Mouse (Mus musculus) midbrain, embryonic 10.5 days (tissue): Measurements from ENCODE around the gene Ankrd65. TPM values are rescaled to one million over a fixed set of nuclear protein-coding genes. Genes with fewer than 3 reads are reported as not detected.
"Not testable (repeated sequence)": the region's sequence is repeated elsewhere in the genome, so short reads cannot be mapped to it uniquely, and the experiment has no call there.

ENCODE experiments used
- DNase-seq: peaks from one replicate; pipeline ENCODE4 v3.0.0-alpha.2; 2017; ENCODE audit warnings: low spot score
- H3K27ac ChIP-seq: fragments of 300-500 bp; sonication (generic); replicated peaks from 2 replicates; pipeline ENCODE4 v1.5.1; 2016; ENCODE audit warnings: mild to moderate bottlenecking
- H3K27me3 ChIP-seq: fragments of 300-500 bp; sonication (generic); 2 replicates; pipeline ENCODE4 v1.6.1; 2016; ENCODE audit warnings: low read depth, mild to moderate bottlenecking; ENCODE audit not compliant: poor library complexity, severe bottlenecking
- H3K36me3 ChIP-seq: fragments of 300-500 bp; sonication (generic); 2 replicates; pipeline ENCODE4 v1.6.1; 2016; ENCODE audit warnings: mild to moderate bottlenecking, moderate library complexity
- H3K4me1 ChIP-seq: fragments of 300-500 bp; sonication (generic); 2 replicates; pipeline ENCODE4 v1.6.1; 2016
- H3K4me3 ChIP-seq: fragments of 300-500 bp; sonication (generic); 2 replicates; pipeline ENCODE4 v1.5.1; 2016; ENCODE audit warnings: mild to moderate bottlenecking, moderate library complexity
- H3K9me3 ChIP-seq: fragments of 300-500 bp; sonication (generic); replicated peaks from 2 replicates; pipeline ENCODE4 v1.6.1; 2016; ENCODE audit warnings: mild to moderate bottlenecking
- WGBS: fragments of 180-500 bp; shearing (Covaris S2); methylation state at CpG from one replicate; pipeline ENCODE4 v1.1.7; 2016; 5-methylcytosine and 5-hydroxymethylcytosine counted together
- polyA plus RNA-seq: library from polyadenylated mRNA; unstranded; fragments of >200 nt; fragmentation: Nextera tagmentation; extraction: Ambion mirVana; gene quantifications from 2 replicates; pipeline ENCODE4 v1.2.1, GENCODE M21; 2016

Gene Ankrd65
- not detected in 2 replicates for polyA plus RNA-seq

DNA sequence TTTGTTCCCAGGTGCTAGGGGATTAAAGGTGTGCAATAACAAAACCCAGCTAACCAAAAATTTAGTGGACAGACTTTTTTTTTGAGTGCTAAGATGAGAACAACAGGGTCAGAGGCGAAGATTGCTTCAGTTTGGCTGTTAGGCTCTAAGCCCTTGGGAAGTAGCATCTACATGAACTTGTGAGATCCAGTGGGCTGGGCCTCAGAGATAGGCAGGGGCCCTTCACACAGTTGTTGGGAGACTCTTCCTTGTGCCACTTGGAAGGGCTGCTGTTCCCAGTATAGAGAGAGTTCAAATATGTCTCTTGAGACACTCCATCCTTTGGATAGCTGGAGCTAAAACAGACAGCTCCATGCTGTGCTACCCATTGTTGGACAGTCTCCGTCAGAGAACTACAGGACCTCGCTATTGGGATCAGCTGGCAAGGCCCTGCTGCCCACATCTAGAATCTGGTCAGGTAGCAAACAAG lies at the start of gene Ankrd65:
TSS of gene Ankrd65 (plus strand) at position 419 of the 469 bp plus-strand sequence.
- DNase-seq = no peak
- no peaks in the 10 kb centered on the region for H3K9me3 ChIP-seq
- peaks cover 22% of the 10 kb centered on the region for H3K27me3 ChIP-seq
- peaks cover 6% of the 10 kb centered on the region for H3K4me1 ChIP-seq
- no peak within 1 kb of the TSS for H3K27ac ChIP-seq
- whole genome bisulfite sequencing = 82% methylated on average over 3 of the region's 3 CpGs
- no peaks in the 10 kb centered on the region for H3K36me3 ChIP-seq
- H3K4me3 ChIP-seq = no peak within 1 kb of the TSS

DNA sequence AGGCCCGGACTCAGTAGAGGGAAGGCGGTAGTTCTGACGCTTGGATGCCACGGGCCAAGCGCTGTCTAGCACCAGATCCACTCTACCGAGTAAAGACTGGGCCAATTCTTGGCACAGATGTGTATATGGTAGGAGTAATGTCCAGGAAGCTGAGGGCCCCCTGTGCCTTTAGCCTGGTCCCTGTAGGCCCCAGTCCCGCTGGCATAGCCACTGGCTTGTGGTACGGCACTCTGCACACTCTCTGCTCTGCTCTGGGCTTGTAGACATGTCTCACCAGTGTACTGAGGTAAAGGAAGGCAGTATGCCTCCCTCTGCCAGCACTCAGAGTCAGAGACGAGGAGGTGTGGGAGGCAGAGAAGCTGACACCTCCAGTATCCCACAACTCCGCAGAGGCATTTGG lies 49.6 kb upstream of the Ankrd65 start:
- H3K27me3 ChIP-seq, H3K4me3 ChIP-seq, H3K27ac ChIP-seq, DNase-seq, H3K9me3 ChIP-seq: not testable (repeated sequence)
- H3K36me3 ChIP-seq = peaks cover 76% of the 10 kb centered on the region
- H3K4me1 ChIP-seq = peaks cover 26% of the 10 kb centered on the region
- 94% methylated on average over 10 of the region's 10 CpGs for WGBS

DNA sequence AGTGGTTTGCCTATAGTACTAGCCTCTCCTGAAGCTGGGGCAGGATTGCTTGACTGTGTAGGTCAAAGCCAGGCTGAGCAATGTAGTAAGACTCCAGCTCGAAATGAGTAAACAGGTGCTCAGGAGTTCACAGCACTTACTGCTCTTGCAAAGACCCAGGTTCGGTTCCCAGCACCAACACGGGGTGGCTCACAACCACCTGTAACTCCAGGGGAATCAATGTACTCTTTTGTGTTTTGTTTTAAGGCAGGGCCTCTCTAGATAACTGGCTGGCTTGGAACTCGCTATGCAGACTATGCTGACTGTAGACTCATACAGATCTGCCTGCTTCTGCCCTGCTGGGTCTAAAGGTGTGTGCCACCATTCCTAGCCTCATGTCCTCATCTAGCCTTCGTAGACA lies 47.6 kb upstream of the Ankrd65 start:
- Histone ChIP-seq H3K36me3 (peaks cover 87% of the 10 kb centered on the region), H3K27ac (no peak overlapping the region), H3K9me3 (no peaks in the 10 kb centered on the region), H3K4me1 (peaks cover 9% of the 10 kb centered on the region), H3K27me3 (no peaks in the 10 kb centered on the region), H3K4me3 (no peak overlapping the region)
- DNase-seq = no peak
- WGBS = 96% methylated on average over 5 of the region's 5 CpGs

- Histone ChIP-seq H3K36me3 (peaks cover 100% of the 10 kb centered on the region), H3K4me1 (no peaks in the 10 kb centered on the region), H3K9me3 (no peaks in the 10 kb centered on the region), H3K4me3 (no peak overlapping the region), H3K27me3 (no peaks in the 10 kb centered on the region), H3K27ac (no peak overlapping the region)
- WGBS = 92% methylated on average over 8 of the region's 8 CpGs
- no peak for DNase-seq
Observed at GRCm38 (mm10) chr4:155744474-155744873, 45.8 kb upstream of the Ankrd65 start.

- Histone ChIP-seq H3K27ac (no peak overlapping the region), H3K36me3 (peaks cover 100% of the 10 kb centered on the region), H3K27me3 (no peaks in the 10 kb centered on the region), H3K4me3 (no peak overlapping the region), H3K4me1 (no peaks in the 10 kb centered on the region), H3K9me3 (no peaks in the 10 kb centered on the region)
- no peak for DNase-seq
- 93% methylated on average over 5 of the region's 5 CpGs for WGBS
Observed at GRCm38 (mm10) chr4:155745136-155745535, 45.1 kb upstream of the Ankrd65 start.

DNA sequence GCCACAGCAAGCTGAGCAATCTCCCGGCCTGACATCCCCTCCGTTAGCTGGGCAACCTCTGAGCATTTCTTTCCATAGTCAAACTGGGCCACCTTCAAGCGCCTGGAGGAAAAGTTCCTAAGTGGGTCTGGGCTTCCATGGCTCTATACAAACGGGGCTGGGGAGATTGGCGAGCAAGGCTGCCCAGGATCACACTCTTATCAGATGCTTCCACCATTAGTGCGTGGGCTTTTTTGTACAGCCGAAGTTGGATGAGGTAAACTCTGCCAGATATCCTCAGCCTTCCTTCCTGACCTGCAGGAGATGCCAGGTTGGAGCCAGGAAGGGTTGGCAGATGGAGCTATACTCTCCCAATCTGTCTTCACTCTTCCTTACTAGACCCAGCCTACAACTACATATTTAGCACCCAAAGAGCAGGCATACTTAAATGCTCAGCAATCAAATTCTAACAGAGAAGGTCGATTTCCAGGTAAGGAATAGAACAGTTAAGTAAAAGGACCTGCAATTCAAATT lies 44.1 kb upstream of the Ankrd65 start:
- Histone ChIP-seq H3K27ac (no peak overlapping the region), H3K36me3 (peaks cover 100% of the 10 kb centered on the region), H3K4me3 (no peak overlapping the region), H3K4me1 (no peaks in the 10 kb centered on the region), H3K9me3 (no peaks in the 10 kb centered on the region), H3K27me3 (no peaks in the 10 kb centered on the region)
- DNase-seq = no peak
- WGBS = 89% methylated on average over 8 of the region's 8 CpGs

- no peak overlapping the region for H3K4me3 ChIP-seq
- no peaks in the 10 kb centered on the region for H3K4me1 ChIP-seq
- no peaks in the 10 kb centered on the region for H3K9me3 ChIP-seq
- no peaks in the 10 kb centered on the region for H3K27me3 ChIP-seq
- peaks cover 100% of the 10 kb centered on the region for H3K36me3 ChIP-seq
- no peak for DNase-seq
- 90% methylated on average over 17 of the region's 17 CpGs for WGBS
- no peak overlapping the region for H3K27ac ChIP-seq
Observed at GRCm38 (mm10) chr4:155746575-155747490, 43.4 kb upstream of the Ankrd65 start.

DNA sequence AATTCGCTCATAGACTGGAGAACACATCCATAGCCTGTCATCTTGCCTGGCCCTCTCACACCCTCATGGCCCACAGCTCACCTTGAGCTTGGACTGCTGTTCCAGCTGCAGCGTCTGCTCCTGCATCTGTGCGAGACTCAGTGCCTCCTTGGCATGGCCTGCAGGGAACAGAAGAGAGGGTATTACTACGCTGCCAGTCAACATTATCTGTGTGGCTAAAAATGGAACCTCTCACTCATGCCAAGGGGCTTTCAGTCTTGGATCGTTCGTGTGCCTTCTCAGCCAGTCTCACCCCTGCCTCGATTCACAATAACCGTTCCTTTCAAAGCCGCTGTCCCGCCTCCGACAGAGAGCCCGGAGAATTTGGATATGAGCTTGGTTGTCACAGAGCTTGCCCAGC lies 33.2 kb upstream of the Ankrd65 start:
- H3K4me3 ChIP-seq = no peak overlapping the region
- no peaks in the 10 kb centered on the region for H3K9me3 ChIP-seq
- 93% methylated on average over 12 of the region's 12 CpGs for WGBS
- H3K27me3 ChIP-seq = no peaks in the 10 kb centered on the region
- H3K4me1 ChIP-seq = peaks cover 29% of the 10 kb centered on the region
- no peak overlapping the region for H3K27ac ChIP-seq
- peaks cover 62% of the 10 kb centered on the region for H3K36me3 ChIP-seq
- no peak for DNase-seq

- H3K4me3 ChIP-seq = peak overlapping the region; percentile 77
- peaks cover 33% of the 10 kb centered on the region for H3K36me3 ChIP-seq
- DNase-seq = no peak
- H3K27me3 ChIP-seq = no peaks in the 10 kb centered on the region
- H3K4me1 ChIP-seq = peaks cover 35% of the 10 kb centered on the region
- WGBS = 7% methylated on average over 10 of the region's 10 CpGs
- H3K27ac ChIP-seq = peak overlapping the region; percentile 84
- H3K9me3 ChIP-seq = no peaks in the 10 kb centered on the region
Observed at GRCm38 (mm10) chr4:155759862-155760612, 30.2 kb upstream of the Ankrd65 start.

GRCm38 (mm10) chr4:155760613-155761355 lies 29.5 kb upstream of the Ankrd65 start, which contains the start of gene Atad3a:
Gene Atad3a (minus strand): TSS chr4:155761093.
- WGBS = under 1% methylated on average over 68 of the region's 68 CpGs
- peak; percentile 97 for DNase-seq
- Histone ChIP-seq H3K27ac (peak within 1 kb of the TSS; percentile 84), H3K36me3 (peaks cover 26% of the 10 kb centered on the region), H3K4me3 (peak within 1 kb of the TSS; percentile 77), H3K27me3 (no peaks in the 10 kb centered on the region), H3K4me1 (peaks cover 35% of the 10 kb centered on the region), H3K9me3 (no peaks in the 10 kb centered on the region)

DNA sequence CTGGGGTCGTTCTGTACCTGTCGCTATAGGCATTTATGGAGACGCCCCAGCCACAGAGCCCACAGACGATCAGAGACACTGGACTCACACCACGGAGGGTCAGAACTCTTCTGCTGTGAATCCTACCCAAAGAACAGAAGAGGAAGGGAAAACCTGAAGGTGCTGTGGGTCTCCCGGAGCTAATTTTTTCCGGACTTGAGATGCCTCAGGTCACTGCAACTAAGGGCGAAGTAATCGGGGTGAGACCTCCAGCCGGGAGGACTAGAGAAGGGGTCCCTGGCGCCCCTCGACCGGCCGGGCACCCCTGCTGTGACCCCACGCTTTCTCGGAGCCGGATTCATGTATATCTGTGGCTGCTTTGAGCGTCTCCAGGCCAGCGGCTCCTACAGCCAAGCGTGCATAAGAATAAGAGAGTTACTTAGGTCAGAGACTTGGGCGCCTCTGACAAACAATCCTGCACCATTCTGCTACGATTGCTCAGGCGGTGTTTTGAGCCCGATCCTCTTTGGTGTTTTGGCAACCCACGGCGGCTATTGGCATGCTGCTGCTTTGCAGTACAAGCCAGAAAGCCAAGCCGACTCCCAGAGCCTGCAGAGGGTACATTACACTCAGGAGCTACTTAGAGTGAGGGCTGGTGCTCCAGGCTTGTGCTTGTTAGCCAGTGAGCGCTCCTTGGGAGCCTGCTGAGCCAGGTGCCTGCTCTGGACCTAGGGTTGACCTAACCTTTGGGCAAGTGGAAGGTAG lies 28.7 kb upstream of the Ankrd65 start:
- Histone ChIP-seq H3K4me1 (peaks cover 35% of the 10 kb centered on the region), H3K9me3 (no peaks in the 10 kb centered on the region), H3K27ac (peak overlapping the region; percentile 84), H3K36me3 (peaks cover 18% of the 10 kb centered on the region), H3K4me3 (peak overlapping the region; percentile 77), H3K27me3 (no peaks in the 10 kb centered on the region)
- no peak for DNase-seq
- WGBS = 3% methylated on average over 28 of the region's 28 CpGs
